Mouse (Mus musculus) spleen, adult 2 months (tissue): ENCODE results near the gene Numbl. TPM values are rescaled to one million over a fixed set of nuclear protein-coding genes. Genes with fewer than 3 reads are reported as not detected.
"Not testable (repeated sequence)": the region's sequence is repeated elsewhere in the genome, so short reads cannot be mapped to it uniquely, and the experiment has no call there.

ENCODE experiments used
- DNase-seq, 2 experiments: peaks; one replicate each; pipeline versions ENCODE4 v3.0.0 to v3.0.0-alpha.2; 2012 to 2021; ENCODE audit warnings: low spot score in 2 of 2, low read depth in 1 of 2
- H3K27ac ChIP-seq: fragments of 200-500 bp; 2 replicates; pipeline ENCODE4 v1.5.1; 2012; ENCODE audit warnings: low read length, inconsistent platforms; ENCODE audit not compliant: insufficient read depth
- H3K27me3 ChIP-seq: fragments of 200-500 bp; 2 replicates; pipeline ENCODE4 v1.6.1; 2012; ENCODE audit warnings: mild to moderate bottlenecking, moderate library complexity, low read length, inconsistent platforms; ENCODE audit not compliant: control insufficient read depth, insufficient read depth
- H3K36me3 ChIP-seq: fragments of 200-500 bp; 2 replicates; pipeline ENCODE4 v1.6.1; 2012; ENCODE audit warnings: mild to moderate bottlenecking, low read length, inconsistent platforms; ENCODE audit not compliant: control insufficient read depth, insufficient read depth
- H3K4me1 ChIP-seq: fragments of 200-500 bp; 2 replicates; pipeline ENCODE4 v1.6.1; 2011; ENCODE audit warnings: inconsistent platforms; ENCODE audit not compliant: control insufficient read depth, insufficient read depth, insufficient read length
- H3K4me3 ChIP-seq: fragments of 200-500 bp; 2 replicates; pipeline ENCODE4 v1.5.1; 2011; ENCODE audit warnings: mild to moderate bottlenecking, inconsistent platforms; ENCODE audit not compliant: insufficient read depth, insufficient read length; ENCODE audit errors: extremely low read depth
- CTCF ChIP-seq: fragments of 200-500 bp; IDR thresholded peaks from 2 replicates; pipeline ENCODE4 v1.5.1; 2011; ENCODE audit warnings: mild to moderate bottlenecking, inconsistent platforms; ENCODE audit not compliant: insufficient read depth, insufficient read length, insufficient replicate concordance; ENCODE audit errors: extremely low read depth
- POLR2A ChIP-seq: fragments of 200-500 bp; IDR thresholded peaks from 2 replicates; pipeline ENCODE4 v1.6.1; 2011; ENCODE audit warnings: low read depth, low read length, inconsistent platforms
- WGBS: fragments of 180-500 bp; shearing (Covaris S2); methylation state at CpG from one replicate; pipeline ENCODE4 v1.1.7; 2018; 5-methylcytosine and 5-hydroxymethylcytosine counted together
- polyA plus RNA-seq: library from polyadenylated mRNA; depleted of rRNA; stranded (reverse); fragments of >200 nt; gene quantifications from 2 replicates; pipeline ENCODE4 v1.2.3, GENCODE M21; 2012

Gene Numbl
- polyA plus RNA-seq, 1 experiment = 6.1 TPM

GRCm38 (mm10) chr7:27231693-27232331, 26.4 kb upstream of the Numbl start:
- Histone ChIP-seq H3K27me3 (no peaks in the 10 kb centered on the region), H3K36me3 (no peaks in the 10 kb centered on the region), H3K4me1 (peaks cover 17% of the 10 kb centered on the region; the same call in 1 of the 2 replicates), H3K27ac (no peak overlapping the region), H3K4me3 (no peak overlapping the region)
- TF ChIP-seq POLR2A (no peak), CTCF (no peak)
- DNase-seq = no peak
- 77% methylated on average over 7 of the region's 7 CpGs for WGBS

- TF ChIP-seq CTCF (no peak), POLR2A (no peak)
- no peaks in the 10 kb centered on the region for H3K36me3 ChIP-seq
- H3K4me3 ChIP-seq = peak within 1 kb of the TSS; percentile 59
- peak within 1 kb of the TSS; percentile 4; the same call in 1 of the 2 replicates for H3K27ac ChIP-seq
- under 1% methylated on average over 25 of the region's 25 CpGs for WGBS
- no peaks in the 10 kb centered on the region for H3K27me3 ChIP-seq
- peak; percentile 87 to 93 for DNase-seq
- H3K4me1 ChIP-seq = peaks cover 7% of the 10 kb centered on the region; the same call in 1 of the 2 replicates
Measured at GRCm38 (mm10) chr7:27232781-27233281, 25.4 kb upstream of the Numbl start, which contains the start of gene Coq8b. Gene Coq8b (plus strand): TSS chr7:27233023.

GRCm38 (mm10) chr7:27233300-27233699, 24.9 kb upstream of the Numbl start:
- H3K36me3 ChIP-seq = no peaks in the 10 kb centered on the region
- DNase-seq = no peak
- H3K27me3 ChIP-seq = no peaks in the 10 kb centered on the region
- 6% methylated on average over 6 of the region's 6 CpGs for WGBS
- H3K4me3 ChIP-seq = peak overlapping the region; percentile 59
- peaks cover 6% of the 10 kb centered on the region; the same call in 1 of the 2 replicates for H3K4me1 ChIP-seq
- no peak overlapping the region for H3K27ac ChIP-seq
- TF ChIP-seq POLR2A (no peak), CTCF (no peak)

- Histone ChIP-seq H3K27me3 (no peaks in the 10 kb centered on the region), H3K27ac (peak overlapping the region; percentile 26; the same call in 1 of the 2 replicates), H3K4me3 (no peak overlapping the region), H3K4me1 (peaks cover 6% of the 10 kb centered on the region; the same call in 1 of the 2 replicates), H3K36me3 (peaks cover 4% of the 10 kb centered on the region; the same call in 1 of the 2 replicates)
- no peak for DNase-seq
- WGBS = 93% methylated on average over 2 of the region's 2 CpGs
- TF ChIP-seq CTCF (no peak), POLR2A (no peak)
Measured at GRCm38 (mm10) chr7:27235726-27236125, 22.5 kb upstream of the Numbl start.

- Histone ChIP-seq H3K27me3 (no peaks in the 10 kb centered on the region), H3K36me3 (peaks cover 7% of the 10 kb centered on the region), H3K4me1 (peaks cover 6% of the 10 kb centered on the region; the same call in 1 of the 2 replicates), H3K4me3 (no peak overlapping the region), H3K27ac (no peak overlapping the region)
- TF ChIP-seq CTCF (no peak), POLR2A (no peak)
- no peak for DNase-seq
- WGBS = 96% methylated on average over 2 of the region's 2 CpGs
Measured at GRCm38 (mm10) chr7:27237527-27237926, 20.7 kb upstream of the Numbl start.

GRCm38 (mm10) chr7:27238568-27238967, 19.7 kb upstream of the Numbl start:
- peaks cover 4% of the 10 kb centered on the region; the same call in 1 of the 2 replicates for H3K4me1 ChIP-seq
- no peak for DNase-seq
- TF ChIP-seq POLR2A = no peak
- no peak for TF ChIP-seq CTCF
- no peaks in the 10 kb centered on the region for H3K27me3 ChIP-seq
- WGBS = 87% methylated on average over 5 of the region's 5 CpGs
- no peak overlapping the region for H3K4me3 ChIP-seq
- no peak overlapping the region for H3K27ac ChIP-seq
- H3K36me3 ChIP-seq = peaks cover 7% of the 10 kb centered on the region

GRCm38 (mm10) chr7:27243211-27243610, 15.0 kb upstream of the Numbl start:
- Histone ChIP-seq H3K36me3 (peaks cover 9% of the 10 kb centered on the region), H3K27me3 (no peaks in the 10 kb centered on the region), H3K4me3 (no peak overlapping the region), H3K4me1 (no peaks in the 10 kb centered on the region), H3K27ac (no peak overlapping the region)
- no peak for DNase-seq
- WGBS = 98% methylated on average over 8 of the region's 8 CpGs
- TF ChIP-seq CTCF (no peak), POLR2A (no peak)

- DNase-seq, H3K36me3 ChIP-seq: not testable (repeated sequence)
- 83% methylated on average over 2 of the region's 2 CpGs for WGBS
Measured at GRCm38 (mm10) chr7:27244088-27244487, 14.1 kb upstream of the Numbl start.

More at GRCm38 (mm10) chr7:27244088-27244487, 14.1 kb upstream of the Numbl start:
- not testable (repeated sequence) for H3K27ac ChIP-seq, H3K4me3 ChIP-seq, H3K4me1 ChIP-seq, H3K27me3 ChIP-seq
